Mouse (Mus musculus) myocyte (in vitro differentiated cells): ENCODE measurements around the gene Zc2hc1b.

ENCODE experiments used
- MAX ChIP-seq: IDR thresholded peaks from one replicate; pipeline ENCODE4 v1.6.1; 2011; ENCODE audit warnings: low read depth, mild to moderate bottlenecking, control low read depth
- MYOD1 ChIP-seq, 3 experiments: IDR thresholded peaks; one replicate each; pipeline ENCODE4 v1.6.1; 2011; ENCODE audit warnings: control low read depth in 2 of 3, low read depth in 2 of 3, mild to moderate bottlenecking in 2 of 3, moderate library complexity in 1 of 3; ENCODE audit not compliant: insufficient read length in 2 of 3, control insufficient read depth in 1 of 3
- MYOG ChIP-seq, 3 experiments: IDR thresholded peaks; one replicate each; pipeline ENCODE4 v1.6.1; 2011; ENCODE audit warnings: control low read depth in 2 of 3, low read depth in 2 of 3, mild to moderate bottlenecking in 2 of 3; ENCODE audit not compliant: insufficient read length in 2 of 3, control insufficient read depth in 1 of 3, insufficient read depth in 1 of 3
- POLR2A ChIP-seq: IDR thresholded peaks from one replicate; pipeline ENCODE4 v1.6.1; 2011; ENCODE audit warnings: low read depth, mild to moderate bottlenecking, control low read depth, moderate library complexity; ENCODE audit not compliant: insufficient read length
- POLR2AphosphoS2 ChIP-seq: IDR thresholded peaks from one replicate; pipeline ENCODE4 v1.6.1; 2011; ENCODE audit warnings: low read depth, control low read depth; ENCODE audit not compliant: insufficient read length
- TCF12 ChIP-seq: IDR thresholded peaks from one replicate; pipeline ENCODE4 v1.6.1; 2011; ENCODE audit warnings: mild to moderate bottlenecking, control low read depth; ENCODE audit not compliant: poor library complexity, insufficient read depth, severe bottlenecking
- USF1 ChIP-seq: IDR thresholded peaks from one replicate; pipeline ENCODE4 v1.6.1; 2011; ENCODE audit warnings: low read depth, mild to moderate bottlenecking, control low read depth, moderate library complexity

GRCm38 (mm10) chr10:13212326-13212725 is 34.5 kb upstream of the Zc2hc1b start:
- no peak for TF ChIP-seq POLR2AphosphoS2
- no peak for TF ChIP-seq MYOG (IDR thresholded peaks at IDR 0.05; ENCODE audit: control insufficient read depth in 1 of 3, insufficient read depth in 1 of 3, insufficient read length in 2 of 3, low read depth in 2 of 3)
- no peak for TF ChIP-seq USF1
- no peak for TF ChIP-seq POLR2A
- TF ChIP-seq MAX, result no peak
- no peak for TF ChIP-seq TCF12
- TF ChIP-seq MYOD1 (IDR thresholded peaks at IDR 0.05; ENCODE audit: control insufficient read depth in 1 of 3, insufficient read length in 2 of 3, low read depth in 2 of 3), result no peak
